Mouse (Mus musculus): ENCODE data around the gene Heatr4. TPM values are rescaled to one million over a fixed set of nuclear protein-coding genes. Genes with fewer than 3 reads are reported as not detected.
"Not testable (repeated sequence)": the region's sequence is repeated elsewhere in the genome, so short reads cannot be mapped to it uniquely, and the experiment has no call there.

The Heatr4 gene
- total and polyA plus RNA-seq, 3 experiments, result 0.03 TPM; not detected in 2

- H3K79me2 ChIP-seq (ENCODE audit: control insufficient read depth, insufficient read depth, low read length, poor library complexity), result no peaks in the 10 kb centered on the region
- no peak overlapping the region for H3K9ac ChIP-seq (ENCODE audit: control insufficient read depth, low read depth, low read length, poor library complexity, severe bottlenecking)
- no peak overlapping the region for H3K27ac ChIP-seq (ENCODE audit: control insufficient read depth, low read depth, low read length)
- TF ChIP-seq UBTF (IDR thresholded peaks at IDR 0.05; ENCODE audit: borderline replicate concordance, insufficient read depth, low read depth, low read length), result no peak
- TF ChIP-seq MYC (IDR thresholded peaks at IDR 0.05; ENCODE audit: low read depth, low read length), result no peak
- no peak for TF ChIP-seq RAD21 (IDR thresholded peaks at IDR 0.05; ENCODE audit: low read depth, low read length)
- no peak for TF ChIP-seq POLR2A (IDR thresholded peaks at IDR 0.05; ENCODE audit: control insufficient read depth in 1 of 2, insufficient read depth in 1 of 2, low read depth in 1 of 2, low read length in 2 of 2, poor library complexity in 1 of 2)
- no peak for TF ChIP-seq USF1 (IDR thresholded peaks at IDR 0.05; ENCODE audit: low read depth, low read length)
- no peak for TF ChIP-seq HCFC1 (IDR thresholded peaks at IDR 0.05; ENCODE audit: low read depth, low read length)
- no peak for TF ChIP-seq CTCF (IDR thresholded peaks at IDR 0.05 in 2 of 3, conservative IDR thresholded peaks at IDR 0.05 in 1 of 3; ENCODE audit: control insufficient read depth in 1 of 3, insufficient read depth in 1 of 3, low read depth in 2 of 3, low read length in 3 of 3, poor library complexity in 1 of 3, severe bottlenecking in 1 of 3)
- TF ChIP-seq RCOR1 (IDR thresholded peaks at IDR 0.05; ENCODE audit: low read depth, low read length), result no peak
- TF ChIP-seq SMC3 (IDR thresholded peaks at IDR 0.05; ENCODE audit: low read depth, low read length), result no peak
- TF ChIP-seq MYB (IDR thresholded peaks at IDR 0.05; ENCODE audit: low read depth, low read length), result no peak
- TF ChIP-seq POLR2AphosphoS2 (IDR thresholded peaks at IDR 0.05; ENCODE audit: low read length), result no peak
- no peak for TF ChIP-seq TBP (IDR thresholded peaks at IDR 0.05; ENCODE audit: low read depth, low read length)
- no peak for TF ChIP-seq ZKSCAN1 (IDR thresholded peaks at IDR 0.05; ENCODE audit: low read depth, low read length)
- no peak for TF ChIP-seq MXI1 (IDR thresholded peaks at IDR 0.05; ENCODE audit: low read depth, low read length)
- no peak for TF ChIP-seq USF2 (IDR thresholded peaks at IDR 0.05; ENCODE audit: borderline replicate concordance in 1 of 2, insufficient read depth in 1 of 2, low read depth in 1 of 2, low read length in 2 of 2)
- TF ChIP-seq MAFK (IDR thresholded peaks at IDR 0.05; ENCODE audit: borderline replicate concordance, low read depth, low read length), result no peak
- no peak for TF ChIP-seq EP300 (IDR thresholded peaks at IDR 0.05; ENCODE audit: low read depth in 1 of 2, low read length in 2 of 2)
- no peaks in the 10 kb centered on the region for H3K4me1 ChIP-seq (ENCODE audit: control insufficient read depth in 1 of 2, insufficient read depth in 2 of 2, low read length in 2 of 2)
- no peaks in the 10 kb centered on the region for H3K36me3 ChIP-seq (ENCODE audit: control insufficient read depth in 1 of 2, insufficient read depth in 2 of 2, low read length in 2 of 2)
- no peaks in the 10 kb centered on the region for H3K9me3 ChIP-seq (replicated peaks; ENCODE audit: insufficient read depth, low read length)
- H3K27me3 ChIP-seq (ENCODE audit: control insufficient read depth in 1 of 2, insufficient read depth in 2 of 2, low read length in 2 of 2), result peaks cover 0 to 5% of the 10 kb centered on the region in 2 experiments; a peak in 2 of 4 replicates
- no peak for DNase-seq (ENCODE audit: low read depth, low spot score)
- no peak overlapping the region for H3K4me3 ChIP-seq (ENCODE audit: control insufficient read depth in 1 of 2, insufficient read depth in 1 of 2, low read depth in 2 of 2, low read length in 2 of 2)
Measured at GRCm38 (mm10) chr12:84010201-84010600, 25.5 kb upstream of the Heatr4 start.

GRCm38 (mm10) chr12:84009171-84009965 is 24.7 kb upstream of the Heatr4 start, which contains the start of gene Acot1:
TSS of gene Acot1 (plus strand) at chr12:84009490.
- H3K79me2 ChIP-seq (ENCODE audit: control insufficient read depth, insufficient read depth, low read length, poor library complexity); H3K27me3 ChIP-seq (ENCODE audit: control insufficient read depth in 1 of 2, insufficient read depth in 2 of 2, low read length in 2 of 2); H3K9me3 ChIP-seq (replicated peaks; ENCODE audit: insufficient read depth, low read length); H3K36me3 ChIP-seq (ENCODE audit: control insufficient read depth in 1 of 2, insufficient read depth in 2 of 2, low read length in 2 of 2); H3K4me1 ChIP-seq (ENCODE audit: control insufficient read depth in 1 of 2, insufficient read depth in 2 of 2, low read length in 2 of 2); H3K27ac ChIP-seq (ENCODE audit: control insufficient read depth, low read depth, low read length): not testable (repeated sequence)
- peak within 1 kb of the TSS; percentile 29 for H3K9ac ChIP-seq (ENCODE audit: control insufficient read depth, low read depth, low read length, poor library complexity, severe bottlenecking)
- peak; percentile 56 for DNase-seq (ENCODE audit: low read depth, low spot score)
- peak within 1 kb of the TSS; percentile 19 to 50; a peak in 3 of 4 replicates for H3K4me3 ChIP-seq (ENCODE audit: control insufficient read depth in 1 of 2, insufficient read depth in 1 of 2, low read depth in 2 of 2, low read length in 2 of 2)

Data from MEL (cell line).